Mouse (Mus musculus) layer of hippocampus, adult 8-10 months (tissue): ENCODE measurements around the gene Spin2c. TPM values are rescaled to one million over a fixed set of nuclear protein-coding genes. Genes with fewer than 3 reads are reported as not detected.
A peak's percentile ranks its signal among the peaks of the same experiment; 100 is the strongest.

Experiments
- DNase-seq, 2 experiments: peaks; one replicate each; pipeline ENCODE4 v3.0.0; 2022; ENCODE audit warnings: low spot score in 2 of 2
- total RNA-seq, 4 experiments: library from RNA; stranded (reverse); gene quantifications; 2 replicates each; pipeline ENCODE4 v1.2.4; 2022

Spin2c gene
- 10 to 100 TPM in 1 of 4 experiments, 1 to 10 TPM in 3; 8.5 to 11.2 (median 8.7) TPM for total RNA-seq

- DNase-seq: peak; percentile 13 to 24
Measured at GRCm38 (mm10) chrX:153831951-153832561, at the start of gene Spin2c. Spin2c (plus strand) TSS chrX:153832225.

DNA sequence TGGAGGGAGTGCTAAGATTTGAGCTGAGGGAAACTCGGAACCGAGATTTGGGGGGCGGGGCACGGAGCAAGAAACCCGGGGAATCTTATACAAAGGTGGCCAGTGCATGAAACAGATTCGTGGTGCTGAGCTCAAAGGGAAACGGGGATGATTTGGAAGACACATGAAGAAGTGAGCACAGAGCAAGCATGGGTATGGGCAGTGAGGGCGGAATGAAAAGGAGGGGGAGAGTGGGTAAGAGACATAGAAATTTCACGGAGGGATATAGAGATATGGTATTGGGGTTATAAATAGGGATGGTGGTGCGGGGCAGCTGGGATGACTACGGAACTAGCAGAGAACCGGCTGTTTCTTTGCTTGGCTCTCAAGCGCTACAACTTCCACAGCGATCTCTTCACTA lies 581 bp downstream of the Spin2c start:
- peak in 1 of 2 experiments; percentile 1 for DNase-seq

Other genes starting within 250 kb of the Spin2c start
- gene Kctd12b, start 135.8 kb upstream of the Spin2c start, total RNA-seq: 1 to 10 TPM; 2.8 to 4.3 (median 3.1) TPM
- gene Nbdy, start 108.6 kb upstream of the Spin2c start, total RNA-seq: 10 to 100 TPM; 45.6 to 69.6 (median 53.1) TPM
- gene Samt1, start 180.4 kb downstream of the Spin2c start, total RNA-seq: not detected
- gene 4921511M17Rik, start 201.6 kb downstream of the Spin2c start, total RNA-seq: not detected
- not detected for gene Gm10057, start 222.8 kb downstream of the Spin2c start, total RNA-seq